Mouse (Mus musculus) heart, postnatal 10 days (tissue): ENCODE measurements around the gene Rapgef5. TPM values are rescaled to one million over a fixed set of nuclear protein-coding genes. Genes with fewer than 3 reads are reported as not detected.
A peak's percentile ranks its signal among the peaks of the same experiment; 100 is the strongest.

Experiments used
- DNase-seq, 2 experiments: peaks; one replicate each; pipeline ENCODE4 v3.0.0; 2021
- intact Hi-C: fragments of 180-260 bp; cut with DNase I; formaldehyde crosslinking; loops from one replicate; pipeline ENCODE4 v1.15.1; 2025
- total RNA-seq, 2 experiments: library from RNA; stranded (reverse); gene quantifications; 2 replicates each; pipeline ENCODE4 v1.2.3; 2021

Rapgef5 gene
- total RNA-seq, 2 experiments from 2014 or later: 45.8 to 48.2 TPM

DNA sequence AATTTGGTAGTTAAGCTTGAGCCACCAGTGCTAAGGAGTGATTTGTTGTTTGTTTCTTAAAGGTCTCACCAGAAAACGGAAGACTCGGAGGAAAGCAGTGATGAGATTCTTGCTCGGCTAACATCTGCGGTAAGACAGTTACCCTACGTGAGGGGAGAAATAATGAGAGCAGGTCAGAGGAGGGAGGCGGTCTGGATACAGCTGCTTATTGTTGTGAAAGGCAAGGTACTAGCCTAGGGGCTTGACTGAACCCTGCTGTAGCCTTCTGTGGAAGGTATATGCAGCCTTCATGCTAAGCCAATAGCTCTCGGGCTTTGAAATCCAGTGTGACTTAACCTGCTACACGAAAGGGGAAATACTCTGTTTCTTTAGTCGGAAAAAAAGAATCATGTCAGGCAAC is 78.9 kb downstream of the Rapgef5 start:
- DNase-seq: no peak
- intact Hi-C loops: no loop called here

DNA sequence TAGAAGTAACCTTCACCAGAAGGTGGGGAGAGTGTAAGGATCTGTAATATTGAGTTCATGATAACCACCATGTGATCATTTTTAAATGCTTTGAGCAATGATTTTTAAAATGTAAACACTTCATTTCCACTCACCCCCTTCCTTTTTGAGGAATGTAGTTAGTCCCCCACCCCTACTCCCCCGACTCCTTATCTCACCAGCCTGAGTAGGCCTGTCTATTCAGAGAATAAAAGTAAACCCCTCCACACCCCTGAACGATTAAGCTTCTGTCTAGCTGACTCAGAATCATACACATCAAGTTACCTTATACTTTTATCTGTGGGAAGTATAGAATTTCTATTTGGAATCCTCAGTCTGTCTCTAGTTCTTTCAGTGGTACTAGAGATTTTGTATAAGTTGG is 81.9 kb downstream of the Rapgef5 start:
- no peak for DNase-seq
- intact Hi-C loops: no loop called here

DNA sequence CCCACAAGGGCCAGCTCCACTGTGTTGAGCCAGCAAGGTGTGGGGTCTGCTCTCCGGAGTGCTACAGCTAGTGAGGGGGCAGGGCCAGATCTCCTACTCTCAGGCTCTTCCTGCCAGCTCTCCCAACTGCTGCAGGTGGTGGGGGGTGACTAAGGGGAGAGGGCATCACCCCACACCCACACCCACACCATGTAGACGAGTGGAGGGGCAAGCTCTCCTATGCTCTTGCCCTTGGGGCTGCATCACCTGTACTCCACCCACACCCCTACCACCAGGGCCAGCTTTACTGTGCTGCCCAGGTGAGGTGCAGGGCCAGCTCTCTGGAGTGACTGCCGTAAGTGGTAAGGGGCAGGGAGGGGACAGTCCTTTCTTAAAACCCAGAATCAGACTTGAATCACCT is 89.7 kb downstream of the Rapgef5 start:
- intact Hi-C loops: no loop called here
- DNase-seq: no peak

DNA sequence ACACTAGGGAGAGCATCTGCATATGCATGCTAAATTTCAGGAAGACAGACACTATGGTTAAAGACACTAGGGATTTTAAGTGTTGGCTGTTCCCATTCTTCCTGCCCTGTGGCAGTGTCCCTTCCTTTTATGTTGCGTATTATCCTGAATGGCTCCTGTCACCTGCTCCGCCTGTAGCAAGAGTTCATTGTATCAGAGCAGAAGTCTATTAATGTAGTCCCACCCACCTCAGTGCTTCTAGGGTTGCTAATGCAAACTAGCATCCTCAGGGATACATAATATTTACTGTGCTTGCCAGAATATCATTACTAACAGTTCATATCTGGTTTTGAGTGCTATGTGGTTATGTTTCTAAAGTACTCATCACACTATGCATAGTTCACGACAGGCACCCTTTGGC is 96.4 kb downstream of the Rapgef5 start:
- DNase-seq: no peak
- intact Hi-C loops: no loop called here

DNA sequence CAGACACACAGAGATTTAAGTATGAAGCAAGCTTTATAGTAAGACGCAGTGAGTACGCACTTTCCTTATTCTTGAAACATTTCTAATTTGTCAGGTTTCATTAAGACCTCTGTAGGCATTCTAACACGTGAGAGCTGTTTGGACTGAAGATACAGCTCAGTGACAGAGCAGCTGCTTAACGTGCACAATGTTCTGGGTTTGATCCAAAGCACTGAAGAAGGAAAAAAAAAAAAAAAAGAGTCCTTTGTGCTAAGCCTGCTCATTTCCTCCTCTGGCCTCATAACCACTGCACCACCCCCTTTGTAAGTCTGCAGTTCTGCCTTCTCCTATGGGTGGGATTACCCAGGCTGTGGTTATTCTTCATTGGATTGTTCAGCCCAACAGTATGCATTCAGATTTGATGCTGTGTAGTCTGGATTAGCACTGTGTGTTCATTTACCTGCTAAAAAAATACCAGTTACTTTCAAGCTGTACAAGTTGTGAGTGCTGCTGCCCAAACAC is 103.3 kb downstream of the Rapgef5 start:
- no peak for DNase-seq
- intact Hi-C loops: no loop called here

DNA sequence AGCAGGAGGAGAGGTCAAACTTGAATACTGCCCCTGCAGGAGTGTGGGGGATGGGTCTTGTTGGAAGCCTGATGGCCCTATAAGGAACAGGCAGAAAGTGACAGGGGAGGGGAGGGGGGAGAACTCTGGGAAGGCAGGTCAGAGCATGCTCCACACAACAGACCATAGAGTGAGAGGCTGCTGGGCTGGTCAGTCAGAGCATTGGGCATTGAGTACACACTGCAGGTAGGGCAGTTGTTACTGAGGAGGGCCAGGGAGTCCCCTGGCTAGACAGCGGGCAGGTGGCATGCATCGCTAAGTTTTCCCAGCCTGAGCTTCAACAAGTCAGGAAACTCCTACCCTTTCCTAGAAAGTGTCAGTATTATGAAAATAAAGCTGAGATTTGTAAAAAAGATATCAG is 106.7 kb downstream of the Rapgef5 start:
- intact Hi-C loops: no loop called here
- no peak for DNase-seq

DNA sequence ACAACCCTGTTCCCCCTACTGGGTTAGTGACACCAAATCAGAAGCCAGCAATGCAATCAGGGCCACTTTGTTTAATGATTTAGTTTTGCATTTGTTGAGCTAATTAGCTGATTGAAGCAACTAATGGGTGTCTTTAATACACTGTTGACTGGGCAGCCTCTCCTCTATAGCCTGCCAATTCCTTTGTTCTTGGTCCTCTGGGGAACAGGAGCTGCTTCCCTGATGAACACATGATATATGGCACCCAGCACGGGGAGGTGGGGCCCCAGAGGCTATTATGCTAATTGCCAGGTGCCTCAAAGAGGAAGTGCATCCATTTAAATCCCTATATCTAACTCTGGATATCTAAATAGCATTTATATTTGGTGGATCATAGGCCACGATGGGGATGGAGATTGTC is 111.0 kb downstream of the Rapgef5 start:
- DNase-seq: no peak

DNA sequence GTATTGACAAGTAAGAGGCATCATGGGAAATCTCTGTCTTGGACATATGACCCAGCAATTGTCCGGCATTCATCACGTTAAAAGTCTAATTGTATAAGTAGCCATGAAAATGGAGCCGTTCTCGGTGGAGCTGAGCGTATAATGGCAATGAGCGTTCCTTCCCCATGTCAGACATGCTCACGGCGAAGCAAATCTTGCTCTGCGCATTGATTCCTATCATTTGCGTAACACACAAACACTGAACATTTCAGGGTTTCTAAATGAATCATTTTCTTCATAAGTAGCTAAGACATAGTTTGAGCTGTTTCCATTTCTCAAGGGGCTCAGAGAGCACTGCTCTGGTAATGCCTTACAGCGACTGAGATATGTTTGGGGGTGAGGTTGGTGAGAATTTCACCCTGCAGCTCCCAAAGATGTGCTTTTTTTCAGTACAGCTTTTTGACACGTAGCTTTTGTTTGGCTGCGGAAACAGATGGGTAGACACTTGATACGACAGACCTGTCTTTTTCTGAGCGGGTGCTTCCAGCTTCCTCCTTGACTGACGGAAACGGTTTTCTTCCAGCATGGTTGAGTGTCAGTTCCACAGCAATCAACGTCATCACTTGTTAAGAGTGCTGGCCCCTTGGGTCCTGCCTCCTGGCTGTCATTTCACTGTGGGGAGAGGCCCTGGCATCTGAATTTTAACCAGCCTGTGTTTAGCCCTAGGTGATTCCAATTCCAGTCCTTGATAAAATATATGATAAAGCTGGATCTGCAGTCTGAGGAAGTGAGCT is 112.2 kb downstream of the Rapgef5 start:
- intact Hi-C loops: no loop called here
- DNase-seq: no peak

More for the DNA sequence above, 111.0 kb downstream of the Rapgef5 start:
- intact Hi-C loops: no loop called here

DNA sequence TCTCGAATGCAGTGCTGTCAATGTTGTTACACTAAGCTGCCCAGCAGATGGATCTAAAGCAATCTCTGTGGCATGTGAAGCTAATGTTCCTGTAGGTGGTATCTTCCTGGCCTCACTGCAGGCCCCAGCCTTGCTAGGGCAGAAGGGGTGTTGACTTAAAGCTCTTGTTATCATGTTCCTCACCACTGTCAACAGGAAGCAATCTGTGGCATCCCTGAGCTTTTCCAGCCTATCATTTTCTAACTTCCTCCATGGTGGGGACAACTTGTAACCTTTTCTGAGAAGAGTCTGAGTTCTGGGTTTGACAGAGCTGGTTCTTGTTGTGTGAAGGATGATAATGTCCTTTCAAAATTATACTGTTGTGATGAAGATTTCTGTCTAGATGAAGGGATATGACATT is 115.9 kb downstream of the Rapgef5 start:
- DNase-seq: no peak
- intact Hi-C loops: no loop called here

DNA sequence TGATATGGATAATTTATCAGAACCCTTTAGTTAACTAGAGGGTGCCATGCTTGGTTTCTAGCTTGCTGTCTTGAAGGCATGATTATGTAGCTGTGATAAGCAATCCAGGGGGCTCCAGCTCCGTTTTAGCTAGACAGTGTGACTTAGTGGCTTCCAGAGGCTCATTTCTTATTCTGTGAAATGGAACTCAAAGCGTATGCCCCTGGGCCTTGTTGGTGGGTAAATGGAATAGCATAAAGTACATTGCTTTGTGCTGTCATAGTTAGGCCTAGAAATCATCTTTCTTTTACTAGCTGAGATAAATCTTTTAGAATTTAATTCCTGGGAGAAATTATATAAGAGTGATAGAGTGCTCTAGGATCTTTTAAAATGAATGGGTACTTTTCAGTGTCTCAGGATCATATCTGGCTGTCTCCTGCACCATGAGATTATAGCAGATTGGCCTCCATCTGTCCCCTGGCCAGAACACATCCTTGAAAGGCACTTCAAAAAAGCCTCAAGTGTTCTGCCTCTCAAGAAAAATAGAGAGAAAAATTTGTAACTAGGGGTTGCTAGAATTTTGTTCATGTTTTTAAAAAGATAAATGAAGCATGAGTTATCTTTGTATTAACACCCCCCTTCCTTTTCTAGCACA is 120.0 kb downstream of the Rapgef5 start:
- no peak for DNase-seq
- intact Hi-C loops: no loop called here

DNA sequence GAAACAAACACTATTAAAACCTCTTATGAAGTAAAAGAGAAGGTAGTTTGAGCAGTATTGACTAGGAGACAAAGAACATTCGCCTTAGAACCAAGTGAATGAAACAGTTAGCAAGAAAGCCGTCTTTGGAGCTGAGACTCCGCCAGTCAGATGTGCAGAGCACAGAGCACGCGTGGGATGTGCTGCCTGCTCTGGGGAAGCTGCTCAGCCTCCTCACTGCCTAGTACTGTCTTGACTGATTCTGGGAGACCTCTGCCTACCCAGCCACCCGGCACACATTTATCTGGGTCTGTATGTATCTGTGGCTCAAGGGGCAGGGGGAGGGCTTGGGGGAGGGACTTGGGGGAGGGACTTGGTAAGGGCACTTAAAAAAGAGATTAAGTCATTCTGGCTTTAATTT is 120.7 kb downstream of the Rapgef5 start:
- DNase-seq: no peak
- intact Hi-C loops: no loop called here

DNA sequence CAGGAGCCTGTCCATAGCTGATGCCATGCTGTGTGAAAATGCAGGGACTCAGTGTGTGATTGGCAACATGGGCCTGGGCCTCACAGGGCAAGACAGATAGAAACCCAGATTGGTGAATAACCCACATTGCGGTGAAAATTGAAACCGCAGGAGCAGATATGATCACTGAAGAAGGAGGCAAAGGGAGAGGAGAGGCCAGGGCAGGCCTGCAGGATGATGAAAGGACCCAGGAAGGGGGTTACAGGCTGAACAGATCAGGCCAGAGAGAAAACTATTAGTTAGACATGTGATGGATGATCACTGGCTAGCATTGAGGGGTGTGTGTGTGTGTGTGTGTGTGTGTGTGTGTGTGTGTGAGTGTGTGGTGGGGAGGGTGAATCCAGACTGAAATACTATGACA is 122.6 kb downstream of the Rapgef5 start:
- intact Hi-C loops: loop anchor here (2.0 kb wide), 1 partner anchor 14 kb away; no protein-coding TSS in a partner anchor
- no peak for DNase-seq

DNA sequence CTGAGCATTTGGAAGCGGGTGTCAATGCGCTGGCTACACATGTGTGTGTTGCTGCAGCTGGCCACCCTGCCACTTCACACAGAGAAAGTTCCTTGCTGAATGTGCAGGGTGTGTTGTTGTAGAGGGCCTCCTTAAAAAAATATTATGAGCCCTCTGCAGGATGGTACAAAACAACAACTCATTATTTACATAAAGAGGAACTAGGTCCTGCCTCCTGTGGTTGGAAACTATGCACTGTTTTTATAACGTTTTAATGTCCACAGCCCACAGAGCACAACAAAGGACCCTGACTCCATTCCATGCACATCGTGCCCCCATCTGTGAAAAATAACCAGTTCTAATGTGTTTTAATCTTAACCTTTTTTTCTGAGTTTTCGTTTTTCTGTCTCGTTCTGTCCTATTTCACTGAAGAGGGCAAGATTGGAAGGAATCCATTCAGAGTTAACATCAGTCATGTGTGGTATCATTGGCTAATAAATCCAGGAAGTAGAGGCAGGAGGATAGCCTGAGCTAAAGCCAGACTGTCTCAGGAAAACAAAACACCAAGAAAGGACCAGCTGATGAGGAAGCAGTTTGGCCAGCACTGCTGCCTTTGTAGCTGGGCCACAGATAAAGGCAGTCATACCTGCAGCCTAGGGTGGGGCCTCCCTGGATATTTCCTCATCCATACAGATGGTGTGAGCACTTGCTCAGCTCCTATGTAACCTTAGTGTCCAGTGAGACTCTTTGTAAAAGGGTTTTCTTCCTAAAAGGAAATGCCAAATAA is 123.3 kb downstream of the Rapgef5 start:
- no peak for DNase-seq
- intact Hi-C loops: loop anchor here (2.0 kb wide), 1 partner anchor 13 kb away; no protein-coding TSS in a partner anchor

DNA sequence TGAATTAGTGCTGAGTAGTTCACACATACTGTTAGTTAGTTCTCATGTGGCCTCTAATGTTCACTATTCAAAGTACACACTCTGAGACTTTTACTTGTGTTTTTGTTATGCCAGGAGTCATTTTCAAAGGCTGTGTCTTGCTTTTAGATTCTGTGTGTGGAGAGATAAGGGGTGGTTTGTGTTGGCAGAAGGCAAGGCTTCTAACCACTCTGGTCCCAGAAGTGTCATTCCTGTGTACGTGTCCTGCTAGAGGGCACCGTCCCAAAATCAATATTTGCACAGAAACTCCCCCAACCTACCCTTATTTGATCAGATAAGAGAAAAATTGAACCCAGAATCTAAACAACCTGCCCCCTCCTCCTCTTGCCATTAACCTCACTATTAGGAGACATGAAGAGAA is 126.2 kb downstream of the Rapgef5 start:
- intact Hi-C loops: no loop called here
- no peak for DNase-seq

DNA sequence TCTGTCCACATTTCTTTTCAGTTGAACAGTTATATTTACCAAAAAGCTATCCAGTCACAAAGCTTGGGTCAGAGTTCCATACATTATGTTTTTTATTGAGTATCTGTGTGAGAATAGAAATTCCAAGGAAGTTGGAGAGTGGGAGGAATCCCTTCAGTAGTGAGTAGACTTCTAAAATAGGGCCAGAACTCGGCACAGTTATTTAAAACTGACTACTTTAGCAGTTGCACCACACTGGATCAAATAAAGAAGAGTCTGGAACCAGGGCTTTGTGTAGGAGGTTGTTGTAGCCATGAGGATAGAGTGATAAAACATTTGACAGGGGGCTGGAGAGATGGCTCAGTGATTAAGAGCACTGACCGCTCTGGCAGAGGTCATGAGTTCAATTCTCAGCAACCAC is 129.5 kb downstream of the Rapgef5 start:
- intact Hi-C loops: loop anchor here (5.0 kb wide), 1 partner anchor 53 kb away; no protein-coding TSS in a partner anchor
- no peak for DNase-seq

DNA sequence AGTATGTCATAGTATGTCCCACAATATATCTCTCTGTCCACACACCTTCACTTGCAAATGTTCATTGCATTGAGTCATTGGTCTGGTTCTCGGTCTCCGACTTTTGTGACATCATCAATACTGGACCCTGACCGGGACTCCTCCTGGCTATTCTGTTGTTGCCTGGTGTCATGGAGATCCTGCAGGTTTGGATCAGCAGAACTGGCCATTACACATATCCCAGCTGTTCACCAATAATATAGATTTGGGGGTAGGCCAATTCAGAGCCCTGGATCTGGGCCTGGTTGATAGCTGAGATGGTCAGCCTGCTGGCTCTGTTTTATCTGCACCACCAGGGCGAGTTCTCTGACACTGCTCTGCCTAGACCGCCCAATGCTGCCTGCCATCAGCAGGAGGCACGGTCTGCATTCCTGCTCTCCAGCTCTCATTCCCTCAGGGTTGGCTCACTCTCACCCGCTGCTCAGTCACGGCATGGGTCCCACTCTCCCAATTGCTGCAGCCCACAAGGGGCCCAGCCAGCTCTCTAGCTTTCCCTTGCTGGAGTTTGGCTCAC is 137.7 kb downstream of the Rapgef5 start:
- no peak for DNase-seq
- intact Hi-C loops: loop anchor here (2.0 kb wide), 1 partner anchor 15 kb away; no protein-coding TSS in a partner anchor

DNA sequence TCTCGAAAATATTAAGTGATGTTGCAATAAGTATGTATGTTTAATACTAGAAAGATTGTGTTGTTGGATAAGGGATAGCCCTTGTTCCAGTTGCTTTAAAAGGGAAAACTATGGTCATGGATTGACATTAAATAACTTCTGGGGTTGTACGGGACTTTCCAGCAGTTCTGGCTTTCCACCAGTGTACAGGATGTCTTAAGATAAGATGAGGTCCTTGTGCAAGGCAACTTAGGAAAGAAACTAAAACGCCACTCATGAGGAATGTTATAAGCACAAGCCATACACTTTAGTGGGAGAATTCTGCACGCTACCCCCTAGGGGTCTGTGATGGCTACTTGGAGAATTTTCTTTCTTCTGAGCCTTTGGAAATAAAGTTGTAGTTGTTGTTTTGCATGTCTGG is 140.7 kb downstream of the Rapgef5 start:
- intact Hi-C loops: loop anchor here (5.0 kb wide), 1 partner anchor 105 kb away; no protein-coding TSS in a partner anchor
- peak in 1 of 2 experiments; percentile 25 for DNase-seq

DNA sequence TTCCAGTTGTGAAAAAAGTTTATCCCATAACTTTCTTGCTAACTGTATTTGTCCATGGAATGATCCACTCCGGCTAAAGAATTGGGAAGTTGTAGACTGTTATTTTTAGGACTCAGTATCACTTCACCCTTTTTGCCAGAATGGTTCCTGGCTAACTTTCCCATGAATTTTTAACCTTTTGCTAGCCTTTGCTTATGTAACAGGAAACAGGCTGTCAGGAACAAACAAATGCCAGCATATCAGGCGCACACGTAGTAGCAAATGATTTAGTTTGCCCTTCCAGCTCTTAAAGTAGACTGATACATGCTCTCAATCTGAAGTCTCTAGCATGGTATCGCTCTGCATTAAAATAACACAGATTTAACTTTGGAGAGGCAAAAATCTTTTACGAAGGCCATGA is 141.5 kb downstream of the Rapgef5 start:
- intact Hi-C loops: loop anchor here (5.0 kb wide), 1 partner anchor 105 kb away; no protein-coding TSS in a partner anchor
- peak; percentile 38 to 51 for DNase-seq

DNA sequence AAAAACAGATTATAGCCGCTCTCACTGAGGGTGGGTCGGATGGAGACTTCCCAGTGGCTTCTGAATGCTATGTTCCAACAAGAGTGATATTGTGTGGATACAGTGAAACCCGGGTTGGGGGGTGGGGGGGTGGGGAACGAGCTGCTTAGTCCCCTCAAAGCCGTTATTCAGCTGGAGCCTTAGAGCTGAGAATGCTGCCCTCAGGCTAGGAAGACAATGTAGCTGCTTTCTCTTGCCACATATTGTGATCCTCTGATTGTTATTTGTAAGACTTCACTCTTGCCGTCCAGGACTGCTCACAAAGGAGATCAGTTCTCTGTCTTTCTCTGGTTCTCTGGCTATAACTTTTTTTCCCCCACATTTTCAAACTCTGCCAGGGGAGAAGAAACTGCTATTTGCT is 142.5 kb downstream of the Rapgef5 start:
- DNase-seq: no peak
- intact Hi-C loops: loop anchor here (5.0 kb wide), 1 partner anchor 103 kb away; no protein-coding TSS in a partner anchor

DNA sequence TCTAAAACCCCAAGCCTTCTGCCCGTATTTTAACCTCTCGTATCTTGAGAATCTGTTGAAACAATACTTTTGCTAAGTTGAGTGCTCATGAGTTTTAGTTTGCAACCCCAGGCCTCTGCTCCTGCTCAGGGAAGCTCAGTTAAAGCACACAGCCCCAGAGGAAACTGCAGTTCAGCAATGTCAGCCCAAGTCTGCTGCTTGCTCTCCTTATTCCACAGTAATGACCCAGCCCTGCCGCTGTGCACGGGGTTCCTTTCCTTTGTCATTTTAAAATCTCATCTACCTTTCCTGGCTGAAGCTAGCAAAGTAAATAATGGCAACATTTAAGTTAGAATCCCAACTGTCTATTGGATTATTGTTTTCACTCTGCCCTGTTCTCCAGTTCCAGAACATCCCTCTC is 144.1 kb downstream of the Rapgef5 start:
- peak in 1 of 2 experiments; percentile 25 for DNase-seq
- intact Hi-C loops: loop anchor here (5.0 kb wide), 2 partner anchors 62 to 128 kb away; no protein-coding TSS in a partner anchor

DNA sequence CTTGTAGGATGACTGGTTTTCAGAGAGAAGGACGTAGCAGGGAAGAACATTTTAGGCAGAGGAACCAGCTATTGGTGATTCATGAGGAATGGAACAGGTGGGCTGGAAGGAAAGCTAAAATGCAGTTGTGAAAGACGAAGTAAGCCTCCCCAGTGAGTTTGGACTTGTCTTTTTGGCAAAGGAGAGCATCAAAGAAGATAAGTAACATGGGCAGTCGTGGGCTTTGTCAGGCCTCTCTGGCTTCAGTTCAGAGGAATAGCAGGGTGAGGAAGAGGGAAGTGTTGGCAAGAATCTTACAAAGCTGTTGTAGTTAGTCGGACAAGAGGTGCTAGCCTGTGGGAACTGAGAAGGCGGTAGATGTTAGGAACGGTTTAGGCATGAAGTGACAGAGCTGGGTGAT is 145.6 kb downstream of the Rapgef5 start:
- intact Hi-C loops: loop anchor here (2.0 to 5.0 kb wide), 3 partner anchors 60 to 130 kb away; no protein-coding TSS in a partner anchor
- DNase-seq: peak in 1 of 2 experiments; percentile 23
